Mouse (Mus musculus) mouse embryonic stem cell (cell line): ENCODE results near the gene Pars2.

Experiments
- in situ Hi-C, 2 experiments: fragments of 300-500 bp; cut with MboI; formaldehyde crosslinking; loops; 1 replicate in 1 of 2; 3 replicates in 1 of 2; pipeline ENCODE4 v1.14.3; 2019 to 2020; ENCODE audit warnings: low sequenced_read_pairs in 2 of 2, low pct_unique_long_range_greater_than_20kb in 1 of 2, mixed read lengths in 1 of 2; ENCODE audit not compliant: unreplicated experiment in 1 of 2

Gene Pars2

GRCm38 (mm10) chr4:106630333-106631220, 20.3 kb upstream of the Pars2 start:
- in situ Hi-C loops: loop anchor here in 1 of 2 experiments (5.0 kb wide), 1 partner anchor 77 kb away; no protein-coding TSS in a partner anchor

GRCm38 (mm10) chr4:106632313-106632712, 18.6 kb upstream of the Pars2 start:
- in situ Hi-C loops: loop anchor here in 1 of 2 experiments (5.0 kb wide), 1 partner anchor 75 kb away; no protein-coding TSS in a partner anchor

GRCm38 (mm10) chr4:106633281-106634085, 17.4 kb upstream of the Pars2 start:
- in situ Hi-C loops: loop anchor here in 1 of 2 experiments (5.0 kb wide), 1 partner anchor 74 kb away; no protein-coding TSS in a partner anchor

GRCm38 (mm10) chr4:106634086-106634479, 16.8 kb upstream of the Pars2 start:
- in situ Hi-C loops: loop anchor here in 1 of 2 experiments (5.0 kb wide), 1 partner anchor 73 kb away; no protein-coding TSS in a partner anchor

- in situ Hi-C loops: no loop called here
Observed at GRCm38 (mm10) chr4:106643483-106644217, 7.2 kb upstream of the Pars2 start.

- in situ Hi-C loops: no loop called here
Observed at GRCm38 (mm10) chr4:106644218-106644610, 6.7 kb upstream of the Pars2 start.

GRCm38 (mm10) chr4:106645797-106646196, 5.1 kb upstream of the Pars2 start:
- in situ Hi-C loops: no loop called here

- in situ Hi-C loops: no loop called here
Observed at GRCm38 (mm10) chr4:106647137-106647536, 3.7 kb upstream of the Pars2 start.

GRCm38 (mm10) chr4:106652546-106652945, 1.7 kb downstream of the Pars2 start:
- in situ Hi-C loops: no loop called here

GRCm38 (mm10) chr4:106653051-106653450, 2.2 kb downstream of the Pars2 start:
- in situ Hi-C loops: no loop called here

GRCm38 (mm10) chr4:106655681-106656080, 4.8 kb downstream of the Pars2 start:
- in situ Hi-C loops: no loop called here

- in situ Hi-C loops: no loop called here
Observed at GRCm38 (mm10) chr4:106663956-106664470, 13.1 kb downstream of the Pars2 start.

- in situ Hi-C loops: no loop called here
Observed at GRCm38 (mm10) chr4:106664697-106665096, 13.8 kb downstream of the Pars2 start.

GRCm38 (mm10) chr4:106665269-106665668, 14.4 kb downstream of the Pars2 start:
- in situ Hi-C loops: no loop called here

GRCm38 (mm10) chr4:106665673-106666072, 14.8 kb downstream of the Pars2 start:
- in situ Hi-C loops: no loop called here

GRCm38 (mm10) chr4:106666546-106666945, 15.7 kb downstream of the Pars2 start:
- in situ Hi-C loops: no loop called here

GRCm38 (mm10) chr4:106676749-106677148, 25.9 kb downstream of the Pars2 start:
- in situ Hi-C loops: no loop called here

- in situ Hi-C loops: no loop called here
Observed at GRCm38 (mm10) chr4:106678442-106679118, 27.7 kb downstream of the Pars2 start, which contains the start of gene Ttc4. TSS of gene Ttc4 (minus strand) at chr4:106678944.
